Mouse (Mus musculus) hindbrain, postnatal 0 days (tissue): ENCODE data around the gene Kmt5a. TPM values are rescaled to one million over a fixed set of nuclear protein-coding genes. Genes with fewer than 3 reads are reported as not detected.

ENCODE experiments used
- ATAC-seq: fragments of 200-750 bp; cut with Nextera tagmentation; 2 replicates; pipeline ENCODE4 v1.8.0; 2017; ENCODE audit warnings: mild to moderate bottlenecking, moderate TSS enrichment, moderate library complexity
- DNase-seq: peaks from one replicate; pipeline ENCODE4 v3.0.0-alpha.2; 2015; ENCODE audit warnings: low spot score
- H3K27ac ChIP-seq: fragments of 300-500 bp; sonication (generic); 2 replicates; pipeline ENCODE4 v1.5.1; 2014; ENCODE audit warnings: mild to moderate bottlenecking
- H3K27me3 ChIP-seq: fragments of 300-500 bp; sonication (generic); 2 replicates; pipeline ENCODE4 v1.6.1; 2014; ENCODE audit warnings: low read length, mixed read lengths; ENCODE audit not compliant: insufficient read depth
- H3K36me3 ChIP-seq: fragments of 300-500 bp; sonication (generic); 2 replicates; pipeline ENCODE4 v1.6.1; 2014; ENCODE audit warnings: low read length, mixed read lengths; ENCODE audit not compliant: insufficient read depth
- H3K4me1 ChIP-seq: fragments of 300-500 bp; sonication (generic); 2 replicates; pipeline ENCODE4 v1.6.1; 2014; ENCODE audit warnings: antibody characterized with exemption, low read length, mixed read lengths; ENCODE audit not compliant: insufficient read depth
- H3K4me2 ChIP-seq: fragments of 300-500 bp; sonication (generic); 2 replicates; pipeline ENCODE4 v1.6.1; 2014; ENCODE audit warnings: low read depth, mild to moderate bottlenecking, low read length, moderate library complexity, mixed read lengths
- H3K4me3 ChIP-seq: fragments of 300-500 bp; sonication (generic); 2 replicates; pipeline ENCODE4 v1.5.1; 2014; ENCODE audit warnings: low read length
- H3K9ac ChIP-seq: fragments of 300-500 bp; sonication (generic); replicated peaks from 2 replicates; pipeline ENCODE4 v1.6.1; 2014; ENCODE audit warnings: mild to moderate bottlenecking, low read length, moderate library complexity, mixed read lengths
- H3K9me3 ChIP-seq: fragments of 300-500 bp; sonication (generic); 2 replicates; pipeline ENCODE4 v1.6.1; 2016; ENCODE audit warnings: low read length, mixed read lengths
- CTCF ChIP-seq: IDR thresholded peaks from 2 replicates; pipeline ENCODE4 v1.5.1; 2016; ENCODE audit warnings: antibody characterized with exemption, control low read depth, low read depth
- WGBS: fragments of 180-500 bp; shearing (Covaris S2); extraction: QIAGEN DNeasy Blood & Tissue Kit; methylation state at CpG from one replicate; pipeline ENCODE4 v1.1.7; 2014; 5-methylcytosine and 5-hydroxymethylcytosine counted together
- polyA plus RNA-seq: library from polyadenylated mRNA; unstranded; fragments of >200 nt; fragmentation: Nextera tagmentation; extraction: Ambion mirVana; gene quantifications from 2 replicates; pipeline ENCODE4 v1.2.1, GENCODE M21; 2015
- total RNA-seq: library from RNA; depleted of rRNA; stranded (reverse); fragments of >200 nt; gene quantifications from 2 replicates; pipeline ENCODE4 v1.2.3, GENCODE M21; 2014

Kmt5a gene
- total and polyA plus RNA-seq, 2 experiments from 2014 or later = 20.5 to 48.5 TPM

GRCm38 (mm10) chr5:124500573-124500972 is 60.8 kb downstream of the Kmt5a start:
- TF ChIP-seq CTCF = no peak
- 95% methylated on average over 3 of the region's 3 CpGs for WGBS

DNA sequence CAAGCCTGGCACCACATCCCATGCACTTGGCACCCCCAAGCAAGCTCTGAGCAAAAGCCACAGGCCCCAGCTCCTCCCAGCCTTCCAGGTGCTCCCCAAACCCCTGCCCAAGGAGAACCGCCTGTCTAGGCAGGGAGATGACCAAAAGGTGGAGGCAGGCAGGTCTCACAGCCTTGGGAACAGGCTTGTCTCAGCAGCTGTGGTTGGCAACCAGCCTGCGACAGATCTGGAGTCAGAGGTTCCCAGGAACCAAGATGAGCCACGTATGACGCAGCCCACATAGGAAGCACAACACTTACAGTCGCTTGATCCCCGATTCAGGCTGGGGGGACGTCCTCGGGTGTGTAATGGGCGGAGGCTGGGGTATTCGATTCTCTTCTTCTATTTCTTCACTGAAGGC is 61.8 kb downstream of the Kmt5a start:
- Histone ChIP-seq H3K36me3 (peaks cover 5% of the 10 kb centered on the region; the same call in 1 of the 2 replicates), H3K9ac (no peak overlapping the region), H3K4me3 (no peak overlapping the region), H3K4me2 (no peak overlapping the region), H3K27ac (no peak overlapping the region), H3K9me3 (no peaks in the 10 kb centered on the region), H3K27me3 (no peaks in the 10 kb centered on the region), H3K4me1 (no peaks in the 10 kb centered on the region)
- ATAC-seq (no peak), DNase-seq (no peak)
- no peak for TF ChIP-seq CTCF
- 95% methylated on average over 10 of the region's 10 CpGs for WGBS

More at GRCm38 (mm10) chr5:124500573-124500972, 60.8 kb downstream of the Kmt5a start:
- Histone ChIP-seq H3K9me3 (no peaks in the 10 kb centered on the region), H3K36me3 (peaks cover 5% of the 10 kb centered on the region; the same call in 1 of the 2 replicates), H3K4me3 (no peak overlapping the region), H3K4me2 (no peak overlapping the region), H3K27ac (no peak overlapping the region), H3K27me3 (no peaks in the 10 kb centered on the region), H3K4me1 (no peaks in the 10 kb centered on the region), H3K9ac (no peak overlapping the region)
- ATAC-seq = no peak
- no peak for DNase-seq

GRCm38 (mm10) chr5:124503742-124504141 is 64.0 kb downstream of the Kmt5a start:
- ATAC-seq (no peak), DNase-seq (no peak)
- Histone ChIP-seq H3K27ac (no peak overlapping the region), H3K4me2 (no peak overlapping the region), H3K4me3 (no peak overlapping the region), H3K4me1 (no peaks in the 10 kb centered on the region), H3K9ac (no peak overlapping the region), H3K9me3 (no peaks in the 10 kb centered on the region), H3K27me3 (no peaks in the 10 kb centered on the region), H3K36me3 (peaks cover 5% of the 10 kb centered on the region; the same call in 1 of the 2 replicates)
- WGBS = 66% methylated on average over 14 of the region's 14 CpGs
- no peak for TF ChIP-seq CTCF

DNA sequence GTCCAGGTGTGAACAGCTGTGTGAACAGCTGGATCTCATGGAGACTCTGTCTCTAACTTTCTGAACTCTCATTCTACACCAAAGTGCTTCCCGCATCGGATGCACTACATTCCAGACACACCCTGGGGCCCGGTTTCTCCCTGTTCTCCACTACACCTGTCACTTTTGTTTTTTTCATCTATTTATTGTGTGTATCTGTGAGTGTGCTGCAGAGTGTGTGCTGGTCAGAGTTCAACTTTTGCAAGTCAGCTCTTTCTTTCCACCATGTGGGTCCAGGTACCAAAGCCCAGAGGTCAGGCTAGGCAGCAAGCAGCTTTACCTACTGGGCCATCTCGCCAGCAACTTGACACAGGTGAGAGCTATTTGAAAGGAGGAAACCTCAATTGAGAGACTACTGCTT is 65.5 kb downstream of the Kmt5a start:
- WGBS = 90% methylated on average over 4 of the region's 4 CpGs
- H3K27me3 ChIP-seq = no peaks in the 10 kb centered on the region
- TF ChIP-seq CTCF = no peak
- no peak overlapping the region for H3K4me3 ChIP-seq
- H3K4me1 ChIP-seq = no peaks in the 10 kb centered on the region
- no peaks in the 10 kb centered on the region for H3K9me3 ChIP-seq
- no peak overlapping the region for H3K4me2 ChIP-seq
- peaks cover 5% of the 10 kb centered on the region; the same call in 1 of the 2 replicates for H3K36me3 ChIP-seq
- H3K27ac ChIP-seq = no peak overlapping the region
- ATAC-seq (no peak), DNase-seq (no peak)
- no peak overlapping the region for H3K9ac ChIP-seq

GRCm38 (mm10) chr5:124506731-124507359 is 67.1 kb downstream of the Kmt5a start:
- H3K36me3 ChIP-seq = peaks cover 5% of the 10 kb centered on the region; the same call in 1 of the 2 replicates
- H3K27ac ChIP-seq = no peak overlapping the region
- H3K27me3 ChIP-seq = no peaks in the 10 kb centered on the region
- no peak for TF ChIP-seq CTCF
- ATAC-seq = no peak
- no peak overlapping the region for H3K4me3 ChIP-seq
- H3K4me1 ChIP-seq = no peaks in the 10 kb centered on the region
- H3K9me3 ChIP-seq = no peaks in the 10 kb centered on the region
- no peak for DNase-seq
- H3K4me2 ChIP-seq = no peak overlapping the region
- H3K9ac ChIP-seq = no peak overlapping the region
- 83% methylated on average over 10 of the region's 10 CpGs for WGBS

DNA sequence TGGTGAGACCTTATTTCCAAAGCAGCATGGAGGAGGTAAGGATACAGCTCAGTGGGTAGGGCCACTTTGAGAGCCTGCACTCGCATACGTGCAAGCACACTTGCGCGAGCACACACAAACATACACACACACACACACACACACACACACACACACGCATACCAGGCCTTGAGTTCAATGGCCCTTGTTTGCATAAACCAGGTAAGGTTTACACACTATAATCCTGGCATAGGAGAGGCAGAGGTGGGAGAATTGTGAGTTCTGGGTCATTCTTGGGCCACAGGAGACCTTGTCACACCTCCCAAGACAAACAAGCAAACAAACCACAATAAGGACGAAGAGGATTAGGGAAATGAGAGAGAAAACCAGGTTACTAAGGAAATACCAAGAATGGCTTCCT is 69.5 kb downstream of the Kmt5a start:
- H3K9me3 ChIP-seq = no peaks in the 10 kb centered on the region
- no peak overlapping the region for H3K4me3 ChIP-seq
- ATAC-seq (no peak), DNase-seq (no peak)
- WGBS = 90% methylated on average over 6 of the region's 6 CpGs
- no peak overlapping the region for H3K4me2 ChIP-seq
- H3K27ac ChIP-seq = no peak overlapping the region
- H3K9ac ChIP-seq = no peak overlapping the region
- peaks cover 14% of the 10 kb centered on the region for H3K36me3 ChIP-seq
- TF ChIP-seq CTCF = no peak
- H3K4me1 ChIP-seq = no peaks in the 10 kb centered on the region
- H3K27me3 ChIP-seq = no peaks in the 10 kb centered on the region

DNA sequence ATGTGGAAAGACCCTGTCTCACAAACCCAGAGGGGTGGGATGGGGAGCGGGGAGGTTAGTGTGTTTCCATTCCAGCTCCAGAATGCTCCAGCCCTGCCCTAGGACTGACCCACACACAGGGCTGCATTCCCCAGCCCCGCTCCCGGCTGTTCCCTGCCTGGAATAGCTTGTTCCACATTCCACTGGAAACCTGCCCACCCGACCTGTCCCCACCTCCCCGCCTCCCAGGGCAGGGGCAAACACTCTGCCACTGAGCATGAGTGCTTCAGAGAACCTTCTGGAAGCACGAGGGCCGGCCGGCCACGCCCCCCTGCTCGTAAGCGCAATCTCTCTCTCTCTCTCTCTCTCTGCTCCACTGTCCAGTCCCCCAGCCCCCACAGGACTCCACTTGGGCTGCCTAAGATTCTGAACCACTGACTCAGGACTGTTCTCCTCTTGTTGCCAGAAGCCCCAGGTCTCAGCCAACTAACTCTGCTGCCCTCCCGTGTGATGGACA is 70.1 kb downstream of the Kmt5a start:
- no peak for TF ChIP-seq CTCF
- Histone ChIP-seq H3K36me3 (peaks cover 18% of the 10 kb centered on the region), H3K27ac (no peak overlapping the region), H3K4me2 (no peak overlapping the region), H3K9me3 (no peaks in the 10 kb centered on the region), H3K9ac (no peak overlapping the region), H3K4me1 (no peaks in the 10 kb centered on the region), H3K4me3 (no peak overlapping the region), H3K27me3 (no peaks in the 10 kb centered on the region)
- 70% methylated on average over 12 of the region's 12 CpGs for WGBS
- ATAC-seq = no peak
- DNase-seq = no peak
